Mouse (Mus musculus) embryo, embryonic 9.5 days (tissue): ENCODE measurements around the gene Retnlb.
"Not testable (repeated sequence)": the region's sequence is repeated elsewhere in the genome, so short reads cannot be mapped to it uniquely, and the experiment has no call there.

Experiments used
- DNase-seq: peaks from one replicate; pipeline ENCODE4 v3.0.0-alpha.2; 2017; ENCODE audit errors: extremely low spot score

Gene Retnlb

DNA sequence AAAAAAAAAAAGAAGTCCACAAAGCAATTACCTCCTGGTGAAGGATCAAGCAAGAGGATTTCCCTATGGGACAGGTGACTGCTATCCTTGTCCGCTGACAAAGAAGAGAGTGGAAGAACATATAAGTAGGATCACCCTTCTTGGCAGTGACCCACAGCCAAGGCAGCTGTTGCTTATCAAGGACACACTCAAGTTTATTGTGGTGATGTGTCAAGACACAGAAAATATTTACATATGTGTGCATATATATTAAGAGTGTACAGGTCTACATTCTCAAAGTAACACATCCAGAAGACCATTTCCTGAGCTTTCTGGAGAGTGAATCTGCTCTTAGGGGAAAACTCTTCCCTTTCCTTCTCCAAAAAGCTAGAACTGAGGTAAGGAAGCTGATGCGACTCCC, at the start of gene Retnlb:
Gene Retnlb, plus strand, starts transcription at position 162 of the 400 bp plus-strand sequence.
- no peak for DNase-seq

DNA sequence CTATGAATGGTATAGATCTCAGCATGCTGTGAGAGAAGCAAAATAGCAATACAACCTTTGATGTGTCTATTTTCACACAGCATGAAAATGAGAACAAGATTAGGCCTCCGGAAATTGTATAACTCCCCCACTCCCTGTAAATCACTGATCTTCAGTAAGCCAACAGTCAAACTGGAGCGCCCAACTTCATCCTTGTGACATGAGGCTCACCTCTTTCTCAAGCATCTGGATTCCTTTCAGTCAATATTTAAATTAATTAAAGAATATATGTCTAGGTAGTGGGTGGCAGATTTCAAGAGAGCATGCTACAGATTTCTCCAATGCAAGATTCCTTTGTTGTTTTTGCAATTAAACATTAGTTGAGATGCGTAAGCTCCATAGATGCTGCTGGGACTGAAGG, 47.5 kb upstream of the Retnlb start:
- no peak for DNase-seq

DNA sequence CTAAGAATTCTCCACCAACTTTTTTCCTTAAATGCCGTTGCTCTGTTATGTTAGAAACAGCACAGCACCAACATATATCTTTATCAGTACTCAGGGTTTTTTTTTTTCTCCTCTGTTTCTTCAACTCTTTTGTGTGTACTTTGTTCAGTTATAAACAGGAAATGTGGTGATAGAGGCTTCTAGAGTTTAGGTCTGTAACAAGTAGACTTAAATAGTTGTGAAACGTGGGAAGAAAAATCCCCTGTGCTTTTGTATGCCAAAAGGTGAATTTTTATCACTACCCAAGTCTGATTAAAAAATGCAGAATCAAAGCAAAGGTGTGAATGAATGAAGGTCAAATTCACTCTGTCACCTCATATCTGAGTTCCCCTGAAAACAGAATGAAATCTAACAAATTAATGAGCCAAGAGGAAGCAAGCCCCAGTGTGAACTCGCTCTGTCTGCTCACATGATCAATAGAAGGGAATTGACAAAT, 44.6 kb upstream of the Retnlb start, which contains the start of gene Trat1:
Gene Trat1, minus strand, starts transcription at position 51 of the 475 bp plus-strand sequence.
- DNase-seq: no peak

DNA sequence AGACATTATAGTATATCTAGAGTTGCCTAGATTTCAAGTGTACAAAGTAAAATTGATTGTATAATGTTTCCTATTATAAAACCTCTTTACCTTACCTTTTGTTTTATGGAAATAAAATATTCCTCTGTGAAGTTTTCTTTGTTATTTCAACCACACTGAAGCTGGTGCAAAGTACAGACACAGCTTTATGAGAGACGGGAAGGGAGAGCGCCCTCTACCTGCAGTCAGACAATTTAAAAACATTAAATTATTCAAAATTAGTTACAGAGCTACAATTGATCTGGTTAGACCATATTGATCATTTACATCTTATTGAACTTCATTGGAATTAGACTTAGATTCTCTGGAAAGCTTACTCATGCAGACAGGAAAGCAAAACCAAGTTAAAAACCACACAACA, 39.4 kb upstream of the Retnlb start:
- DNase-seq: no peak

DNA sequence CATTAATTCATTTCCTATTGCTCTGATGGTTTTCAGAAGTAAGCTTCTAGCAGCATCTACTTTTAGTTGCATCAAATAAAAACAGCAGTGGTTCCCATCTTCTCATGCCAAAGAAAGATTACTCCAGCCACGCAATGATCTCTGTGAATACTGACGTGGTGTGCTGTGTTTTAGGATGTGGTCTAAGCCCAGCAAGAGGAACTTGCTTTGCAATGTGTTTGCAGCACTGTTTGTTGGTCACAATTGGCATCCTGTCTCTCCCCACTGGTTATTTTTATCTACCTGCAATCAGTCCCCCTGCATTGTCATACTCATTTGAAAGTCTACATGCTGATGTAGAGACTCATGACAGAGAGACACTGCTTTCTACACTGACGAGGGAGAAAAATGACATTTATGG, 30.4 kb upstream of the Retnlb start:
- no peak for DNase-seq

DNA sequence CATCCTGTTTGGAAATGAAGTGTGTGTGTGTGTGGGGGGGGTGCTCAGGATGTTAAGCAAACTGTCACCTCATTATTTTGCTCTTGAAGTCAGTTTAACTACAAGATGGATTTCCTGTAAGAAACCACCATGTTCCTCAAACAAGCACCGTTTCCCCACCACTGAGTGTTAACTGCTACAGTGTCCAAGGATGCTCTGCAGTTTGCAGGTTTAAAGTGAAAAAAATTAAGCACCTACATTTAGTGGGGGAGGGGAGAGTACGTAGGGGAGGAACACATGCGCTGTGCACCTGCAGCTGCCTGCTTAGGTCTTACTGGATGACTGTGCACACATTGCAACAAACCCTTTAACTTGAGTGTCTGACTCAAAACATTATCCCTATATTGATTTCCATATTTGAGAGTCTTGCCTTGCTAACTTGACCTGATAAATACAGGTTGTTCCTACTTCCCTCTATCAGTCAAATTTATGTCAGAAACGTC, 27.9 kb upstream of the Retnlb start:
- DNase-seq: no peak

DNA sequence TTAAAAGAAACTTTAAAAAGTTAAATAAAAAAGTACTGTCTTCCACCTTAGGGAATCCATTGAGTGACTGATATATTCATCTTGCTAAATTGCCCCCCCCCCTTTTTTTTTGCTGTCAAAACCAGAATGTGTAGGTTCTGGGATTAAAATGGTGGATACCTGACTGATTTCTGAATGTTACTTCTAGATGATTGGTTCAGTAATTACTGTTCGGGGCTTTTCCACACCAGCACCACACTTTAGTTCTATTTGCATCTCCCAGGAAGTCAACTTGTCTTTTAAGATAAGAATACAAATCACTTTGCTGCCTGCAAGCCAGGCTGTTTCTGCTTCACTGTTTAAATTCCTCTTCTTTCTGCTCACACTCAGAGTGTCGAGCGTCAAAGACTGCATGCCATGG, 18.4 kb upstream of the Retnlb start:
- DNase-seq: no peak

DNA sequence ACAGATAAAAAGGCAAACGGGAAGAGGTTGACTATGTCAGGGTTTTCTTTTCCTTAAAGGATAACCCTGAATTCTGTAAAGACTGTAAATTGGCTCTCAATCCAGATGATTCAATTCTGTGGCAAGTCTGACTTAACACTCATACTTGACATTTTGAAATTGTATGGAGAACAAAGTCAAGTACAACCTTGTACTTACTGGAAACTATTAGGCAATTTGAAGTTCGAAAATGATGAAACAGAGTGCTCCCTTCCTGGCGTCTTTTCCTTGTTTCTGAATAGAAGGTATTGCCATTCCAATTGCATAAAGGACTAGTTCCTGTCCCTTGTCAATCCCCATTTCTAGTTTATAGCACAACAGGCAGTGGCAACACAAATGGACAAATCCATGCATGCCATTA, 17.2 kb upstream of the Retnlb start:
- DNase-seq: no peak

DNA sequence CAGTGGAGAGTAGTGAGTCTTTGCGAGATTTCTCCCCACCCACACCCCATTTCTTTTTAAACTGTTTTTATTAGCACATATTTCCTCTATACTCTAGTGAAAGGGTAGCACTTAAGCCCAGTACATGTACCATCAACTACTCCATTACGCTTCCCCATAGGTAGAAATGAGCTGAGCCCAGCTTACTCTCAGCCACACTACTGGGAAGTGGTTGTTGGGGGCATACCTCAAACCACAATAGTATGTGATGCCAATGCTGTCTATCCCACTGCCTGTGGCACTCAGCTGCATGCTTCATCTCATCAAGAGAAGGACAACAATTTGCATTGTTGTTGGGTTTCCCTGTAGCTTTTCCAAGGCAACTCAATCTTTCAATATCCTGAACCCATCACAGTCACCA, 15.8 kb upstream of the Retnlb start:
- no peak for DNase-seq

DNA sequence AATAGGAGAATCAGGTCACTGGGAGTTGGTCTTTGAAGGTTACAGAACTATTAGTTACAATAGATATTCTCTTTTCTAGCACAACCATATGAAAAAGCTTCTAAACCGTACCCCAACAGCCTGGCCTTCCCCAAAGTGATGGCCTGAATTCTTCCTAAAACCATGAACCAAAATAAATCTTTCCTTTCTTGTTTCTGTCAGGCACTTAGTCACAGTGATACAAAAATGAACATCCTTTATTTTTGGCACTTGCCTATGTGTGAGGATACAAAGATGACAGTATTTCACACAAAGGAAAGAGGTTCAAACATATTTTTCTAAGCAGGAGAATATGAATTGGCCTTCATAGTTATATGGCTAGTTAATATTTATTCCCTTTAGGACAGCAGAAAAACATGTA, 11.2 kb upstream of the Retnlb start:
- DNase-seq: no peak

DNA sequence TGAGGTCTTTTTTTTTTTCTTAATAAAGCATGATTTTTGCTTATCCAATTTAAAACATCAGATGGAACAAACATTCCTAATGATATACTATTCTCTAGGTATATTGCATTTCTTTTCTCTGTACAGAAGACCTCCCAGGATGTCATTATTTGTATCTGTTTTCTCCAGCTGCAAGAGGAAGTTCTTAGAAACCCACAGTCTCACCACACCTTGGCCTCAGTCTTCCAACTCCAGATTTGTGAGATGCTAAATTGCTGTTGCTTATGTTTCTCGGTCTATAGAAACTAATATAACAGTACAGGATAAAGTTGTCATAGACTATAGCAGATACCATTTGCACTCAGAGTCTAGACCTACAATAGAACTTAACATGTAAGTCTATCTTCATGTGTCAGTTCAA, 10.1 kb upstream of the Retnlb start:
- no peak for DNase-seq

DNA sequence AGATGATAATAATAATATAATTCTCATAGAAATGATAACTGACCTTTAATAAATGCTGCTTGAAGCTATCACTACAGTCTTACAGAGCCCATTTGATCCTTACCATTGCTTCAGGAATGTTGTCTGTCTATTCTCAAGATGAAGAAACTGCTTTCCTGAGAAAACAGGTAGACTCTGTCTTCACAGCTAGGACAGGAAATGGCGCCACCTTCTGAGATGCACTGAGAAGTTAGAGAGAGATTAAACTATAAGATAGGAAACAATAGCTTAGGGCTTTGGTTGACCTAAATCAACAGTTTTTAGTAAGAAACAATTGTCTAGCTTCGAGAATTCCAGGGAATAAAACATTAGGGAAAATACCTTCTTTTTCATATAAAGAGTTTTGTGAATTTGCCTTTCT, 7.3 kb upstream of the Retnlb start:
- no peak for DNase-seq

DNA sequence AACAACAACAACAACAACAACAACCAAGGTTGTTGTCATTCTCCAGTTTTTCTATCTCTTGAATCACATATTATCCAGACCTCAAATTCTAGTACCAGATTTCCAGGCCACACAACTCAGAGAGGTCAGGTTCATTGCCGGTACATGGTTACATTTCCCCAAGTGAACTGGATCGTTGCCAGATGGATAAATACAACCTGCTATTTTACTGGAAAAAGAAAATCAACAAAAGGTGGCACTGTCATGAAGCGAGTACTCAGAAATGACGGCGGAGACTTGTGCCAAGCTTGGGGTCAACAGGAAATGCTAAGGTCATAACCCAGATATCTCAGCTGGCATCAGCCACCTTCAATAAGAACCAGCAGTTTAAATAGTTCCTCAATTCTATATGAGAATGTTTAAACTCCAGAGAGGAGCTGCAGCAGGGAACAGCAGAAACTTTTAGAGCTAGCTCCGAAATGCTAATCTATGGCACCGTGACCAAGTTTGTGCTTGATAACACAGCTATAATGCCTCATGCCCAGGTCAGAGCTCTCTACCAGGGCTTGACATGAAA, 4.7 kb upstream of the Retnlb start:
- DNase-seq: no peak

DNA sequence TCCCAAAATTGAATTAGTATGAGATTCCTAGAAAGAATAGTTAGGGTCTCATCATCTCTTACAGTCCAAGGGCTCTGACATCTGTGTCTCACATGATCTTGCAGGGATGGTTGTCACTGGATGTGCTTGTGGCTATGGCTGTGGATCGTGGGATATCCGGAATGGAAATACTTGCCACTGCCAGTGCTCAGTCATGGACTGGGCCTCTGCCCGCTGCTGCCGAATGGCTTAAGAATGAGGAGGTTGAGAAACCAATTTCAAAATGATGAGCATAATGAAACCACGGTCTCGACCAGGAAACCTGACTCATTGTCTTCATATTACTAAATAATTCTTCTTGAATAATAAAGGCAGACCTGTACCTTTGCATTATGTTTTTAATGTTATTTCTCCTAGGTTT, 1.9 kb downstream of the Retnlb start:
- no peak for DNase-seq

DNA sequence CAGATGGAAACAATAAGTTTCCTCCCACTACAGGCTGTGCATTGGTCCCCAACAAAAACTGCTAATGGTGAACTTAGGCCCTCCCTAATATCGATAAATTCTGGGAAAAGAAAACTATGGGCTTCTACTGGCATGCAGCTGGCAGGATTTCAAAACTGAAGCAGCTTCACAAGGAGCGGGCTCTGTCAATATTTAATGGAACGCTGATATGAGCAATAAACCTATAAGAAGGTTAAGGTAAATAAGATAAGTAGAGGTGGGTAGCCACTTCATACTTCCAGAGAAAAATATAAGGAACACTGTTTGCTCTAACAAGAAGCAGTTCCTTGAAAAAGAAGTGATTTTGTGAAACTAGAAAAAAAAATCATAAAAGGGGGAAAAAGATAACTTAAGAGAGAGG, 9.8 kb downstream of the Retnlb start:
- no peak for DNase-seq

DNA sequence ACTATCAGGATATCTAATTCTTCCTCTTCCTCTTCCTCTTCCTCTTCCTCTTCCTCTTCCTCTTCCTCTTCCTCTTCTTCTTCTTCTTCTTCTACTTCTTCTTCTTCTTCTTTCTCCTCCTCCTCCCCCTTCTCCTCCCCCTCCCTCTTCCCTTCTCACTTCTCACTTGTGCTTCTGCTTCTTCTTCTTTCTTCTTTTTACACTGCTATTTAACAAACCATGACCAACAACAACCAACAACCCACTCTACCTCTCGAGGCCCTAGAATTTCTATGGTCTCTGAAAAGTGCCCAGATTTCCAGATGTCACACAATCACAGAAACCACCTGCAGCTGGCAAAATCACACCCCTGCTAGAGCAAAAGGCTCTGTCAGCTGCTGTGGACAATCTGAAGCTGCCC, 11.0 kb downstream of the Retnlb start:
- no peak for DNase-seq

DNA sequence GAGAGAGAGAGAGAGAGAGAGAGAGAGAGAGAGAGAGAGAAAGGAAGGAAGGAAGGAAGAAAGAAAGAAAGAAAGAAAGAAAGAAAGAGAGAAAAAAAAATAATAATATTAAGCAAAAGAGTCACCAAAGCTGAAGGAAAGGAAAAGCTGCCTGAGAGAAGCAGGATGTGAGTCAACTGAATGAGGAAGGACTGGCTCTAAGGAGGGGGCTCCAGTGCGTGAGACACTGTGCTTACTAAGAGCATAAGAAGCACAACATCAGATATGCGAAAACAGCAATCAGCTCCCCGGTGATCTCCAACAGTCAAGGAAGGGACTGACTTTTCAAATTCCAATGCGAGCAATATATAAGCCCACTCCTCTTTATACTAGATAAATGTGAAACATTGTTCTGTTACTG, 12.4 kb downstream of the Retnlb start:
- no peak for DNase-seq

DNA sequence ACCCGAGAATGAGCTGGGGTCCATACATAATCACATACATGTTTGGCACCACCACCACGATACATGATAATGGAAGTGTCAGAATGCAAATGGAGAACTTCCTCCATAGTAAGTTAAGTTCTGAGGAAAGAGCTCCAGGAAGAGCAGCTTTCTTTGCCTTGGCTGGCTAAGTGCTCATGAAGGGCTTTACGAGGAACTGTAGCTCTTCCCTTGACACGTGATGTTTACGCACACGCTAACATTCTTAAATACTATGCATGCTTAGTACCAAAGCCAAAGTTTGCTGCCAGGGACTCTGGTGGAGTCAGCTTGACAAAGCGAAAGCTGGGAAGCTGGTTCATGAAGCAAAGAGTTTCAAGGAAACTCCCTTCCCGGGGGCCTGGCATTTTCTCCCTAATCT, 15.4 kb downstream of the Retnlb start:
- no peak for DNase-seq

DNA sequence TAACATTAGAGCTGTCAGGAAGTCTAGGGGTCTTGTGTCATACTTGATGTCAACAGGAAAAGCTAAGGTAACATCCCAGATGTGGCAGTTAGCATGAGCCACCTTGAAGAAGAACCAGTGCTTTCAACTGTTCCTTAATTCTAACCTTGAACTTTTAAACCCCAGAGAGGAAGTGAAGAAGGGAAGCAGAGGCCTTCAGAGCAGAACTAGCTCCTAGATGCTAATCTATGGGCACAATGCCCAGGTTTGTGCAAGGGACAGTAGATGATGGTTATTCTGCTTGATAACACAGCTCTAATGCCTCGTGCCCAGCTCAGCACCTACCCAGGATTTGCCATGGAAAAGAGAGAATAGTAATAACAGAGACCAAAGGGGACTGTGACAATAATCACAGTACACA, 17.0 kb downstream of the Retnlb start:
- DNase-seq: not testable (repeated sequence)

DNA sequence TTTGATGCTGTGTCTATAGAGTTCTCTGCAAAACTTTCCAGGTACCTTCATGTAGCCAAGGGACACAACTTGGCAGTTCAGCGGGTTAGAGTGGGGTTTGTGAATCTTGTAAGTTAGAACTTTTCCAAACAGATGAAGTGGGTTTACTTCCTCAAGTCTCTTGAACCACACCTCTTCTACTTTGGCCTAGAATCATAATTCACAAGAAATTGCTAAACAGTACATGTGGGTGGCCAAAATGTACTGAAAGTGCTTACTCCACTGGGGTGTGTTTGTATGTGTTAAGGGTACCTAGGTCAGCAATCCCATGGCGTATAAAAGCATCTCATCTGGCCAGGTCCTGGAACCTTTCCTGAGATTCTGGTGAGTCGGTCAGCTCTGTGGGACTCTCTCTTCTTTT, 25.6 kb downstream of the Retnlb start, which contains the start of gene Retnla:
Gene Retnla, plus strand, starts transcription at position 286 of the 400 bp plus-strand sequence.
- DNase-seq: no peak

DNA sequence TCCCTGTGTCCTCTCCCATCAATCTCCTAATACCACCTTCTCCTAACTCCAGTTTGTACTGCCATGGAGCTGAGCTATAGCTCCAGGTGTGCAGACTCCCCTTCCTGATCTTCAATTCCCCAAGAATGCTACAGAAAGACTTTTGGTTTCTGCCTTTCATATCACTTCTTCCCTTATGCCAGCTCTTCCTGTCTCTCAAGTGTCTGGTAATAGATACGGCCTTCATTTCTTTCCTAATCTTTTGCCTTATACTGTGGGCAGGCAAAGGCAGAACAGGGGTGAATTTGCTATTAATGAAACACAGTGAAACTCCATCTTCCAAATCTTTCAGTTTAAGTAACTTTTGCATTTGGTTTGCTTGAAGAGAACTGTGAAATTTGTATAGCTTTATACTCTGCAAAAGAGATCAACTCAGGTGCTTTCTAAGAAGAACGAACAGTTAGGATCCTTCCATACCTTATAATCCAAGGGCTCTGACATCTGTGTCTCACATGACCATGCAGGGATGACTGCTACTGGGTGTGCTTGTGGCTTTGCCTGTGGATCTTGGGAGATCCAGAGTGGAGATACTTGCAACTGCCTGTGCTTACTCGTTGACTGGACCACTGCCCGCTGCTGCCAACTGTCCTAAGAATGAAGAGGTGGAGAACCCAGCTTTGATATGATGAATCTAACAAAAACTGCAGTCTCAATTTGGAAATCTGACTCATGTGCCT, 27.2 kb downstream of the Retnlb start:
- no peak for DNase-seq

DNA sequence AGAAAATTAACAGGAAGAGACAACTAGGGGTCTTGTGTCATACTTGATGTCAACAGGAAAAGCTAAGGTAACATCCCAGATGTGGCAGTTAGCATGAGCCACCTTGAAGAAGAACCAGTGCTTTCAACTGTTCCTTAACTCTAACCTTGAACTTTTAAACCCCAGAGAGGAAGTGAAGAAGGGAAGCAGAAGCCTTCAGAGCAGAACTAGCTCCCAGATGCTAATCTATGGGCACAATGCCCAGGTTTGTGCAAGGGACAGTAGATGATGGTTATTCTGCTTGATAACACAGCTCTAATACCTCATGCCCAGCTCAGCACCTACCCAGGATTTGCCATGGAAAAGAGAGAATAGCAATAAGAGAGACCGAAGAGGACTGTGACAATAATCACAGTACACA, 48.3 kb downstream of the Retnlb start:
- DNase-seq: not testable (repeated sequence)

DNA sequence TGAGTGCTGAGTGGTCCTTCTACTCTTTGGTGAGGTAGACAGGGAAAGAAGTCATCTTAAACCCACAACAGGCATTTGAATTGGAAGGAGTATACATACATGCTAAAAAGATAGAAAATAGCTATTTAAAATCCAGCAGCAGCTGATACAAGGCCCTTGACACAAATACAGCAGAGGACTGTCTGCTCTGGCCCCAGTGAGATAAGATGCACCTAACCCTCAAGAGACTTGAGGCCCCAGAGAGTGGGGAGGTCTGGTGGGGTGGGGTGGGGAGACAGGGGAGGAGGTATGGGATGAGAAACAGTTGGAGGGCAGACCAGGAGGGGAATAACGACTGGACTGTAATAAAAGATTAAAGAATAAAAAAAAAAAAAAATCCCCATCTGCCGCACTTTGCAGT, 51.0 kb downstream of the Retnlb start:
- DNase-seq: no peak
